Mouse (Mus musculus) stomach, postnatal 0 days (tissue): Measurements from ENCODE around the gene Cldn12. TPM values are rescaled to one million over a fixed set of nuclear protein-coding genes. Genes with fewer than 3 reads are reported as not detected.

ENCODE experiments used
- ATAC-seq: fragments of 200-750 bp; cut with Nextera tagmentation; 2 replicates; pipeline ENCODE4 v1.8.0; 2017; ENCODE audit not compliant: low FRiP score, low TSS enrichment
- DNase-seq: peaks from one replicate; pipeline ENCODE4 v3.0.0-alpha.2; 2016; ENCODE audit warnings: low spot score
- H3K27ac ChIP-seq: fragments of 300-500 bp; sonication (generic); replicated peaks from 2 replicates; pipeline ENCODE4 v1.5.1; 2014; ENCODE audit warnings: mild to moderate bottlenecking, control low read depth
- H3K27me3 ChIP-seq: fragments of 300-500 bp; sonication (generic); 2 replicates; pipeline ENCODE4 v1.6.1; 2014; ENCODE audit warnings: low read length; ENCODE audit not compliant: control insufficient read depth, insufficient read depth
- H3K36me3 ChIP-seq: fragments of 300-500 bp; sonication (generic); 2 replicates; pipeline ENCODE4 v1.6.1; 2014; ENCODE audit warnings: low read length, mixed read lengths; ENCODE audit not compliant: control insufficient read depth, insufficient read depth
- H3K4me1 ChIP-seq: fragments of 300-500 bp; sonication (generic); replicated peaks from 2 replicates; pipeline ENCODE4 v1.6.1; 2014; ENCODE audit warnings: antibody characterized with exemption; ENCODE audit not compliant: control insufficient read depth, insufficient read depth
- H3K4me2 ChIP-seq: fragments of 300-500 bp; sonication (generic); replicated peaks from 2 replicates; pipeline ENCODE4 v1.6.1; 2014; ENCODE audit warnings: low read depth, mild to moderate bottlenecking, control low read depth, moderate library complexity
- H3K4me3 ChIP-seq: fragments of 300-500 bp; sonication (generic); 2 replicates; pipeline ENCODE4 v1.5.1; 2014; ENCODE audit warnings: low read depth, low read length, control low read depth
- H3K9ac ChIP-seq: fragments of 300-500 bp; sonication (generic); 2 replicates; pipeline ENCODE4 v1.6.1; 2014; ENCODE audit warnings: mild to moderate bottlenecking, low read length, control low read depth, mixed read lengths
- H3K9me3 ChIP-seq: fragments of 300-500 bp; sonication (generic); 2 replicates; pipeline ENCODE4 v1.6.1; 2016; ENCODE audit warnings: low read length; ENCODE audit not compliant: control insufficient read depth
- CTCF ChIP-seq: IDR thresholded peaks from 2 replicates; pipeline ENCODE4 v1.5.1; 2016; ENCODE audit warnings: antibody characterized with exemption, low read depth, mild to moderate bottlenecking, moderate library complexity
- EP300 ChIP-seq: optimal IDR thresholded peaks from 2 replicates; pipeline ENCODE3; 2016; ENCODE audit warnings: antibody characterized with exemption
- WGBS: fragments of 180-500 bp; shearing (Covaris S2); extraction: QIAGEN DNeasy Blood & Tissue Kit; methylation state at CpG from one replicate; pipeline ENCODE4 v1.1.7; 2014; 5-methylcytosine and 5-hydroxymethylcytosine counted together
- polyA plus RNA-seq: library from polyadenylated mRNA; unstranded; fragments of >200 nt; fragmentation: Nextera tagmentation; extraction: Ambion mirVana; gene quantifications from 2 replicates; pipeline ENCODE4 v1.2.1, GENCODE M21; 2015

The Cldn12 gene
- polyA plus RNA-seq, 1 experiment from 2014 or later: 12.8 TPM

DNA sequence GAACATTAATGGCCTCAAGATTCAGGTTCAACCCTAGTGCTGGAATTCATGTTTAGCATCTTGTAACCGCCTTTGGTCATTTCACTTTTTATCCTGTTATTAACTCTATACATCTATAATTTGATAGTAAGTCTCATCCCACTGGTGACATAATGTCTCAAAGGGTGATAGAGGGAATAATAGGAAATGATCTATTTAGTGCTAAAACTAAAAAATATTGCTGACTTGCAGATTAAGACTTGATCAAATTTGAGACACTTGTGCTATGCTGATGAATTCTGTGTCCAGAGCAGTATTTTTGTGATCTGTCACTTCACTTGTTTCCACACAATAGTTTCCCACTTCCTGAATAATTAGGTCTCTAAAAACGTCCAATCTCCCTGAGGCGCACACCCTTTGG lies 3.4 kb downstream of the Cldn12 start:
- no peaks in the 10 kb centered on the region; the same call in 1 of the 2 replicates for H3K36me3 ChIP-seq
- no peak for TF ChIP-seq EP300
- TF ChIP-seq CTCF: no peak
- WGBS: 82% methylated on average over 3 of the region's 3 CpGs

GRCm38 (mm10) chr5:5510989-5511388 lies 3.8 kb downstream of the Cldn12 start:
- no peaks in the 10 kb centered on the region for H3K27me3 ChIP-seq
- no peaks in the 10 kb centered on the region for H3K4me1 ChIP-seq
- ATAC-seq: no peak
- 85% methylated on average over 5 of the region's 5 CpGs for WGBS
- no peak for DNase-seq
- H3K4me3 ChIP-seq: no peak overlapping the region
- H3K9ac ChIP-seq: no peak overlapping the region
- TF ChIP-seq CTCF (no peak), EP300 (no peak)
- no peaks in the 10 kb centered on the region for H3K9me3 ChIP-seq
- H3K27ac ChIP-seq: no peak overlapping the region
- no peaks in the 10 kb centered on the region; the same call in 1 of the 2 replicates for H3K36me3 ChIP-seq
- H3K4me2 ChIP-seq: no peak overlapping the region

More for the DNA sequence above, 3.4 kb downstream of the Cldn12 start:
- no peaks in the 10 kb centered on the region for H3K9me3 ChIP-seq
- H3K4me1 ChIP-seq: no peaks in the 10 kb centered on the region
- no peak overlapping the region for H3K9ac ChIP-seq
- no peaks in the 10 kb centered on the region for H3K27me3 ChIP-seq
- no peak overlapping the region for H3K27ac ChIP-seq
- no peak for ATAC-seq
- no peak overlapping the region for H3K4me3 ChIP-seq
- DNase-seq: no peak
- no peak overlapping the region for H3K4me2 ChIP-seq

DNA sequence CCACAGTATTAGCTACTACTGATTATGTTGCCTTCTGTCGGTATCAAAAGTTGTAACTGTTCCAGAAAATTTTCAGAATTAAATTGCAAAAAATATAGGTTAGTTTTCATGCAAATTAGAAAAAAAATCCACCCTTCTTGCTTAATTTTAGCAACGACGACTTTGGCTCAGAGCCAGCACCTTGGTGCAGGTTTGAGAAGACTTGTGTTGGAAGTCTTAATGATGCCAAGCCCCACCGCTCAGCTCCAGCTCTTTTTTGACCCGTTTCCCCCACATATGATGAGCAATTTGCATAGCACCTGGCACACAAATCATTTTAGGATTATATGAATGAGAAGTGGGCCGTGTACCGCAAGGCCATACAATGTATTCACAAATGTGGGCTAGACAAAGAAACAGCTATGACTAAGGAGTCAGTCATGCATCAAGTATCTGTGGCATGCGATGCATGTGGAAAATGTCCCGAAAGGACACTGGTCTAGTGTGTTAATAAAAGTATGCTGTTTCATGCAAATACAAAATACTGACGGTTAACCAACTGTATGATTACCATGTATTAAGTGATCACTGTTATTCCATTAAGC lies 4.4 kb downstream of the Cldn12 start:
- Histone ChIP-seq H3K9me3 (no peaks in the 10 kb centered on the region), H3K4me1 (no peaks in the 10 kb centered on the region), H3K4me2 (no peak overlapping the region), H3K4me3 (no peak overlapping the region), H3K9ac (no peak overlapping the region), H3K27ac (no peak overlapping the region), H3K27me3 (no peaks in the 10 kb centered on the region), H3K36me3 (no peaks in the 10 kb centered on the region; the same call in 1 of the 2 replicates)
- TF ChIP-seq CTCF (no peak), EP300 (no peak)
- 71% methylated on average over 10 of the region's 10 CpGs for WGBS
- DNase-seq (no peak), ATAC-seq (no peak)

DNA sequence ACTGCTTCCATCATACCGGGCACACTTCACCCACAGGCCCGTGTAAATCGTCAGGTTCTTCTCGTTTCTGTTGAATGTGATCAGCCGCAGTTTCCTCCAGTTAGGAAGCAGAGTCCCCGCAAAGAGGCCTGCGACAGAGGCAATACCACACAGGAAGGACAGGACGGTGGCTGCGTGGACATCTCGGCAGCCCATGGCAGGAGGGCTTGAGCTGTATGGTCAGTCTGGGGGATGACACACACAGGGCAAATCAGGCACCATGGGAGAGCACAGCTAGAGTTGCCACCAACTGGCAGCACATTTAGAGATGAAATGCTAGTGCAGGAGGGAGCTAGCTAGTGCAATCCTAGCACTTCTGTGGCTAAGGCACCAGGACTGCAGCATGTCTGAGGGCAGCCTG lies 6.5 kb downstream of the Cldn12 start:
- no peak overlapping the region for H3K4me3 ChIP-seq
- no peak overlapping the region for H3K9ac ChIP-seq
- H3K4me1 ChIP-seq: no peaks in the 10 kb centered on the region
- H3K27me3 ChIP-seq: no peaks in the 10 kb centered on the region
- TF ChIP-seq CTCF (no peak), EP300 (no peak)
- ATAC-seq (peak; percentile 29; the same call in 1 of the 2 replicates), DNase-seq (no peak)
- WGBS: 87% methylated on average over 10 of the region's 10 CpGs
- no peak overlapping the region for H3K27ac ChIP-seq
- no peaks in the 10 kb centered on the region; the same call in 1 of the 2 replicates for H3K36me3 ChIP-seq
- no peak overlapping the region for H3K4me2 ChIP-seq
- no peaks in the 10 kb centered on the region for H3K9me3 ChIP-seq

GRCm38 (mm10) chr5:5507701-5508225 lies 7.0 kb downstream of the Cldn12 start:
- DNase-seq (peak; percentile 73), ATAC-seq (peak; percentile 65; the same call in 1 of the 2 replicates)
- Histone ChIP-seq H3K4me3 (no peak overlapping the region), H3K27me3 (no peaks in the 10 kb centered on the region), H3K9ac (no peak overlapping the region), H3K4me1 (no peaks in the 10 kb centered on the region), H3K27ac (no peak overlapping the region), H3K9me3 (no peaks in the 10 kb centered on the region), H3K4me2 (no peak overlapping the region), H3K36me3 (no peaks in the 10 kb centered on the region; the same call in 1 of the 2 replicates)
- TF ChIP-seq CTCF (peak; percentile 81), EP300 (no peak)
- 53% methylated on average over 20 of the region's 20 CpGs for WGBS

- 86% methylated on average over 13 of the region's 13 CpGs for WGBS
- Histone ChIP-seq H3K9ac (no peak overlapping the region), H3K4me3 (no peak overlapping the region)
These were observed 10.3 kb downstream of the Cldn12 start for GRCm38 (mm10) chr5:5504456-5504855.

More at GRCm38 (mm10) chr5:5504456-5504855, 10.3 kb downstream of the Cldn12 start:
- no peak for DNase-seq
- no peaks in the 10 kb centered on the region for H3K27me3 ChIP-seq
- H3K36me3 ChIP-seq: no peaks in the 10 kb centered on the region; the same call in 1 of the 2 replicates
- no peak overlapping the region for H3K4me2 ChIP-seq
- no peak overlapping the region for H3K27ac ChIP-seq
- no peak for ATAC-seq
- TF ChIP-seq CTCF (no peak), EP300 (no peak)
- no peaks in the 10 kb centered on the region for H3K4me1 ChIP-seq
- H3K9me3 ChIP-seq: no peaks in the 10 kb centered on the region
